Mouse (Mus musculus): ENCODE measurements at regions not wholly inside any gene's neighbourhood (a gene's known extent, or its start where the extent isn't known, plus 50 kb on each side); places are given as distances from the start of the nearest gene placed in this dataset.

- DNase-seq (ENCODE audit: low read depth): no peak
Measured at GRCm38 (mm10) chr5:39557376-39558001, 197.8 kb downstream of the Hs3st1 start.

GRCm38 (mm10) chr5:39537044-39537443 is 218.2 kb downstream of the Hs3st1 start:
- DNase-seq (ENCODE audit: low read depth): no peak

- no peak for DNase-seq (ENCODE audit: low read depth)
Measured at GRCm38 (mm10) chr5:39536351-39536750, 218.9 kb downstream of the Hs3st1 start.

- DNase-seq (ENCODE audit: low read depth): no peak
Measured at GRCm38 (mm10) chr5:39510246-39510645, 245.0 kb downstream of the Hs3st1 start.

- DNase-seq (ENCODE audit: low read depth): no peak
Measured at GRCm38 (mm10) chr5:39482756-39483155, 272.5 kb downstream of the Hs3st1 start.

DNA sequence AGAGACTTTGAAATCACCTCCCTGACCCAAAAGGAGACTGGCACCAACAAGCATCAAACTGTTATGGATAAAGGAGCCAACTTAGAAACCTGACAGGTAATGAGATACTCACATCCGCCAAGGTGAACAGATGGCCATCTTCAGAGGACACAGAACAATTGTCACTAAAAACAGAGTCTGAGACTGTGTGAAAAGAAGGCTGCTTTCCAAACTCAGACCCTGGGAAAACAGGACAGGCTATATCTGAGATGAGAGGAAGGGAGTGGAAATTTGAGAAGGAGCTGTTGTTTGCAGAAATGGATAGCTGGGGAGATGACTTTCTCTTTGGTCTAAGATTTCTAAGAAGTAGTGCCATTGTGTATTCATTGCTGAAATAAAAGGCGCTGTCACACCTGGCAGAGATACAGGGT is 297.2 kb downstream of the Hs3st1 start:
- no peak for DNase-seq (ENCODE audit: low read depth)

GRCm38 (mm10) chr5:39453706-39454105 is 301.6 kb downstream of the Hs3st1 start:
- no peak for DNase-seq (ENCODE audit: low read depth)

GRCm38 (mm10) chr5:39440817-39441216 is 314.5 kb downstream of the Hs3st1 start:
- no peak for DNase-seq (ENCODE audit: low read depth)

- no peak for DNase-seq (ENCODE audit: low read depth)
Measured at GRCm38 (mm10) chr5:39437463-39438201, 317.6 kb downstream of the Hs3st1 start.

- DNase-seq (ENCODE audit: low read depth): no peak
Measured at GRCm38 (mm10) chr5:39426053-39426452, 329.2 kb downstream of the Hs3st1 start.

GRCm38 (mm10) chr5:39423720-39424119 is 331.6 kb downstream of the Hs3st1 start:
- DNase-seq (ENCODE audit: low read depth): no peak

DNA sequence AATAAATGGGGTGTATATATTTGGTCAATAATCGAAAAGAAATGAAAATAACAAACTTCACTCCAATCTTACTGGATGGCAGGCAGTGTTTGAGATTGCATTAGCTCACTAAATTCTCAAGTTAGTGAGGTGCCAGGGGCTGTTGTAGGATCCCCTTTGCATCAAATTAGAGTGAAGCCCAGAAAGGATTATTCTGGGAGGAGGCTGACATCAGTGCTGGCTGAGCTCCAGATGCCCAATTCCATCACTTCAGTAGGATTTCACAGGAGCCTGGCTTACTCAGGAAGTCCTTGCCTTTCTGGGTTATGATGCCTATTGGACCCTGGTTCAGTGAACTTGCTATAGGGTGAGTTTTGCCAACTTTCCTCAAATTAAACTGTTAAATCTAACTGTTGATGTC is 336.5 kb downstream of the Hs3st1 start:
- no peak for DNase-seq (ENCODE audit: low read depth)

DNA sequence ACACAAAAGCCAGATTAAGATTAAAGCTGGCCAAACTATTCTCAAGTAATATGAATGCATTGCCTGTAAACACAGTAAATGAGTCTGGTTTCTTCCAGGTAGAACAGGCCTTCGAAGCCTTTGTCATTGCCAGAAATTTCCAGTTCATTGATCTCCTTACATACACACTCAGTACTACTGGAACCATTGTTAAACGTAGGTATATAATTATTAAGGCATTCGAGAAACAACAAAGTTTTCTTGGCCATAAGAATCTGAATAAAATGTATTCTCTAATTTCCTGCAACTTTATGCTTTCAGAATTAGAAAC is 337.5 kb downstream of the Hs3st1 start:
- no peak for DNase-seq (ENCODE audit: low read depth)

DNA sequence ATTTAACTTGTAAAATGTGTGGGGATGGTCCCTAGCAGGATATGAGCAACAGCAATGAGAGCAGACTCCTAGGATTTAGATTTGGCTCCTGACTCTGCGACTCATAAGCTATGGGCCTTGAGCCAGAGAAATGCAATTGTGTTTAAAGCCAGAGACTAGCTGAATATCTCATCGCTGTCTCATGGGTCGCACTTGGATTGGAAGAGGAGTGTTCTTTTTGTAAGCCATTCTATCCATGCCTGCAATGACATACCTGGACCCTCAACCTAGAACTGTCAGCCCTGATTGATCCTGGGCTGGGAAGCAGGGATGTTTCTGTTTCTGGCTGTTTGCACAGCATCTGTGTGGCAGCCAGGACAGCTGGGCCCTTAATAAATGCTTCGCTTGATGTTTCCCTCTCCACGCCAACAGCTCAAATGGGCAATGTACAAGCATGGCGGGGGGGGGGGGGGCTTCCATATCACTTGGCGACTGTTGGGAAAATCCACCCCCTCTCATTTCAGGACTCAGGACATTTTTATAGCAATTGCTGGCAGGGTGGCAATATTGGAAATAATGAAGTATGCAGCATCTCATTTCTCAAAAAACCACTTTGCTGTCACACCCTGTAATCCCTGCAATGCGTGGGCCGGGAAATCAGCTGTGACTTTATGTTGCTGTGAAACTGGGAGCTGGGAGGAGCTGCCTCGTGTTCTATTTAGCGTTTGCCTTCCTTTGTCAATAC is 338.0 kb downstream of the Hs3st1 start:
- DNase-seq (ENCODE audit: low read depth): no peak

- DNase-seq (ENCODE audit: low read depth): no peak
Measured at GRCm38 (mm10) chr5:39416597-39417023, 338.7 kb downstream of the Hs3st1 start.

DNA sequence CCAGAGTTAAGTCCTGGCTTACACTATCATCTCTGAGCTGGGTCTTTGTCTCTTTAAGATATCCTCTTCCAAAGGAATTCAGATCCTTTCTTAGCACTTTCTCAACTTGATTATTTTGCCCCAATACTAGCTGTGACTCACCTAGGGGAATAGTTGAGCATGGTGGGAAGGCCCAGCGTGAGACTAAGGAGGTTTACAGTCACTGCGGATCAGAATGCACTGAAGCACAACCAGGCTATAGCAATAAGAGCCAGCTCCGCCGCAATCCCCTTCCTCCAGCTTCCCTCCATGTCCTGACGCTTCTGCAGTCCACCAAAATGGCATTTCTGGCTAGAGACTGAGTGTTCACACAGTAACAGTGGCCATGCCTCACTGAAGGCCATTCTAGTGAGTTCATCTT is 342.5 kb downstream of the Hs3st1 start:
- no peak for DNase-seq (ENCODE audit: low read depth)

- no peak for DNase-seq (ENCODE audit: low read depth)
Measured at GRCm38 (mm10) chr5:39390391-39390987, 364.8 kb downstream of the Hs3st1 start.

GRCm38 (mm10) chr5:39384410-39384809 is 370.9 kb downstream of the Hs3st1 start:
- no peak for DNase-seq (ENCODE audit: low read depth)

GRCm38 (mm10) chr5:39374199-39374598 is 381.1 kb downstream of the Hs3st1 start:
- no peak for DNase-seq (ENCODE audit: low read depth)

DNA sequence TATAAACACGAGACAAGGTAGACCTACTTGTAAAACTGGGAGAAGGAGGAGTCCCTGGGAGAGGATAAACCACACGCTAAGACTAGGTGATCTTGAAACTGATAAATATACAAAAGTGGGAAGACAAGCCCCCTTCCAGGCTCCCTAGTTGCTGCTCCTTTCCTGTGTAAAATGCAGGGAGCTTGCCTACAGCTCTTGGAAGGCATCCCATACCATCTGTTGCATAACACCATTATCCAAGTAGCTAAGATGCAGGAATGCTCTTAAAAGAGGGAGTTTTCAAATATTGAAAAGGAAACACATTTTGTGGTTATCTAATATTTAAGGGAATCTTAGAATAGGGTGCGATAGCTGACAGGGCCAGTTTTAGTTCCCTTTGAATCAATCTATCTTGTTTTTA is 406.6 kb downstream of the Hs3st1 start:
- no peak for DNase-seq (ENCODE audit: low read depth)

GRCm38 (mm10) chr5:39347019-39347418 is 408.3 kb downstream of the Hs3st1 start:
- no peak for DNase-seq (ENCODE audit: low read depth)

DNA sequence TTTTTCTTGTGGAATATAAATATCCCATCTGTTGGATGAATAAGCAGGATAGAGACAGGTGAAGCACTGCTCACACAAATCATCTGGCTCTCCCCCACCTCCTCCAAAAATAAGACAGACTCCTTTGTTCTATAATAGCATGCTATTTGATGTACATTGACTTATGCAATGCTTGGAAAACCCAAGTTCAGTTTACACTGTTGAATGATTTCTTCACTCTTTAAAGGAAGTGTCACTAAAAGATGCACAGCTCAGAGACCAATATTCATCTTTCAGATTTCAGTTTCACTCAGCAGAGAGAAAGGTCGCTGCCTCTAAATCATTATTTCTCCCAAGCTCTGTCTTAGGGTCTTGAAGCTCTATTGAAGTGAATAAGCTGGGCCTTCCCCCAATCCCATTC is 417.4 kb downstream of the Hs3st1 start:
- no peak for DNase-seq (ENCODE audit: low read depth)

DNA sequence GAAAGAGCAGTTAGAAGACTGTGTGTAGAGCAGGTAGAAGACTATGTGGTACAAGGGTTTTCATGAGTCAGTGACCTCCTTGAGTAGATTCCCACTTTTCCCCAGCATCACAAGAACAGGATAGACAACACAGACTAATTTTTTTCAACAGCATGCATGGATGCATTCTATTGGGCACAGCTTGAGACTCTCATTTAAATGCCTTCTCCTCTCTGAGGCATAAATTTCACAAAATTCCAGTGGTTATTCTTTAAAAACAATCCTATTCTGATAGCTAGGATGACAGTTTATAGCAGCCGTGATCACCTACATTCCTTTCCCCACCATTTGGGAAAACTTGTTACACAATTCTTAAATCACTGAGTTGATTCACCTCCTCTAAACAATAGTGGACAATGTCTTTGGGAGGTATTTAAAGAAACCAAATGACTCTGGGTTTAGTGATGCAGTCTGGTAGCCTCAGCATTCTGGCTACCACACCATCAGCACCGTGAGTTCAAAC is 418.7 kb downstream of the Hs3st1 start:
- no peak for DNase-seq (ENCODE audit: low read depth)
